Mouse (Mus musculus): ENCODE measurements around the gene Grk3. TPM values are rescaled to one million over a fixed set of nuclear protein-coding genes. Genes with fewer than 3 reads are reported as not detected.

The Grk3 gene
- polyA plus RNA-seq, 1 experiment from 2014 or later, result 2.4 TPM

DNA sequence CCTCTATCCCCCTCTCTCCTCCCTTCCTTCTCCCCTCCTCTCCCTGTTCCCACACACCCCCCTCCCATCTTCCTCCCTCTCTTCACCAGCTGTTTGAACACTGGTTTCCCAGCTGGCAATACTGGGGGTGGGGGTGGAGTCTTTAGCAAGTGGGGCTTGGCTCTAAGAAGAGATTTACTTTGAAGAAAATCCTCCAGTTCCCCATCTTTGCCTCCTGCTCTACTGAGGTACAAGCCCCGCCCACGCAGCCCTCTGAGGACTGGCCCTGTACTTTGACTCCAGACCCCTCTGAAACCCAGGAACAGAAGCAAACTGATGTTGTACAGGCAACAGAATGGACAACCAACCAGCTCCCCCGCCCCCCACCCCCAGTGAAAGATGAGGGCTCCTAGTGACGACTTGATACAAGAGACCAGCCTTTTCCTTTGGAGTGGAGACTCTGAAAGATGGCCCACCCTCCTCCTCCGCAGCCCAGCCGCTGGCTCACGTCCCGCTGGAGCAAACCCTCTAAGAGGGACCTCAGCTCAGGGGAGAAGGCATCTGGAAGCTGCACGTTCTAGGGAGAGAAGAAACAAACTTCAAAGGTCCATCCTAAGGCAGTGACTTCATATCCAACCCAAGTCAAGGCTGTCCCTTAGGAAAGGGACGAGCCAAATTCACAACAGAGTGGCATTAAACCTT lies 87.2 kb downstream of the Grk3 start:
- Histone ChIP-seq H3K9me3 (replicated peaks) (no peaks in the 10 kb centered on the region), H3K4me2 (no peak overlapping the region), H3K9ac (no peak overlapping the region), H3K4me1 (0 out of 2 replicates have a peak, but pooled peaks cover 6% of the 10 kb centered on the region), H3K4me3 (no peak overlapping the region), H3K27ac (no peak overlapping the region), H3K27me3 (replicated peaks) (no peaks in the 10 kb centered on the region), H3K36me3 (no peaks in the 10 kb centered on the region)
- no peak for ATAC-seq
- 39% methylated on average over 10 of the region's 10 CpGs for WGBS (ENCODE audit: insufficient replicate concordance)

- ATAC-seq, result no peak
- H3K4me2 ChIP-seq, result no peak overlapping the region
These were observed 90.2 kb downstream of the Grk3 start for GRCm38 (mm10) chr5:112925422-112925821.

DNA sequence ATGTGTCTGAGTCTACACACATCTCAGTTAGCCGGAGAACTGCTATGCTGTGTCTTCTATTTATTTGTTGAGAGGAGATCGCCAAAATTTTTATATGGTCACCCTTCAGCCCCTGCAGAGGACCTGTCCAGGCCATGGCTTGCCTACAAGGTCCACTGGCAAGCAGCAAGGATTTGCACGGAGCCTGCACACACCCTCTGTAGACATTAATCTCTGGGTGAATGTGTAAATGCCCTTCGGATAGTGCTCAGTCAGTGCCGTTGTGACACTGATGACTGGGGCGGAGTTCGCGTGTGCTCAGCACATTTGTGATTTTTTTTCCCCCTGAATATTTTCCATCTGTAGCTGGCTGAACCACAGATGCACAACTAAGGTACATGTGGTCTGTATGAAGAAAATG lies 90.8 kb downstream of the Grk3 start:
- no peak overlapping the region for H3K9ac ChIP-seq
- H3K4me2 ChIP-seq, result no peak overlapping the region
- no peak overlapping the region for H3K4me3 ChIP-seq
- ATAC-seq, result no peak
- H3K27ac ChIP-seq, result no peak overlapping the region
- H3K27me3 ChIP-seq (replicated peaks), result no peaks in the 10 kb centered on the region
- no peaks in the 10 kb centered on the region for H3K36me3 ChIP-seq
- 81% methylated on average over 8 of the region's 8 CpGs for WGBS (ENCODE audit: insufficient replicate concordance)
- H3K4me1 ChIP-seq, result 0 out of 2 replicates have a peak, but pooled peaks cover 6% of the 10 kb centered on the region
- H3K9me3 ChIP-seq (replicated peaks), result no peaks in the 10 kb centered on the region

More at GRCm38 (mm10) chr5:112925422-112925821, 90.2 kb downstream of the Grk3 start:
- Histone ChIP-seq H3K27ac (no peak overlapping the region), H3K36me3 (no peaks in the 10 kb centered on the region), H3K9me3 (replicated peaks) (no peaks in the 10 kb centered on the region), H3K4me3 (no peak overlapping the region), H3K27me3 (replicated peaks) (no peaks in the 10 kb centered on the region), H3K9ac (no peak overlapping the region), H3K4me1 (0 out of 2 replicates have a peak, but pooled peaks cover 6% of the 10 kb centered on the region)
- 78% methylated on average over 5 of the region's 5 CpGs for WGBS (ENCODE audit: insufficient replicate concordance)

DNA sequence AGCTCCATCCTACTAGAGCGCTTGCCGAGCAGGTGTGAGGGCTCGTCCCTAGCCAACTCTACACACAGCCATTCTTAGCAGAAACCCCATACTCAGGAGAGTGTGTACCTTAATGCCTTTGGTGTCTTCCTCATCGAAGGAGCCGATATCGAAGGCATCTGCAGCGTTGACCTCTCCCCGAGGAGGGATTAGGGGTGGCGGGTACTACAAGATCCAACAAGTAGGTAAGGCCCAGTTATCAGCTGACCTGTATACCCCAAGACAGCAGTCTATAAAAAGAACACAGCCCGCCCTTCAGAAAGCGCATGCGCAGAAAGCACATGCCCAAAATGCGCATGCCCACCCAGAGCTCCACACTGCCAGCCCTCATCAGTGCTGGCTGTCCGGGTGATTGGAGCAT lies 91.8 kb downstream of the Grk3 start:
- ATAC-seq, result no peak
- WGBS (ENCODE audit: insufficient replicate concordance), result 84% methylated on average over 14 of the region's 14 CpGs

GRCm38 (mm10) chr5:112921914-112922313 lies 93.7 kb downstream of the Grk3 start:
- Histone ChIP-seq H3K27ac (no peak overlapping the region), H3K27me3 (replicated peaks) (no peaks in the 10 kb centered on the region), H3K4me2 (no peak overlapping the region), H3K9me3 (replicated peaks) (no peaks in the 10 kb centered on the region), H3K4me3 (no peak overlapping the region), H3K4me1 (no peaks in the 10 kb centered on the region), H3K36me3 (no peaks in the 10 kb centered on the region), H3K9ac (no peak overlapping the region)
- ATAC-seq, result no peak

More for the DNA sequence above, 91.8 kb downstream of the Grk3 start:
- Histone ChIP-seq H3K4me2 (no peak overlapping the region), H3K9ac (no peak overlapping the region), H3K4me1 (0 out of 2 replicates have a peak, but pooled peaks cover 6% of the 10 kb centered on the region), H3K27ac (no peak overlapping the region), H3K27me3 (replicated peaks) (no peaks in the 10 kb centered on the region), H3K9me3 (replicated peaks) (no peaks in the 10 kb centered on the region), H3K4me3 (no peak overlapping the region), H3K36me3 (no peaks in the 10 kb centered on the region)

DNA sequence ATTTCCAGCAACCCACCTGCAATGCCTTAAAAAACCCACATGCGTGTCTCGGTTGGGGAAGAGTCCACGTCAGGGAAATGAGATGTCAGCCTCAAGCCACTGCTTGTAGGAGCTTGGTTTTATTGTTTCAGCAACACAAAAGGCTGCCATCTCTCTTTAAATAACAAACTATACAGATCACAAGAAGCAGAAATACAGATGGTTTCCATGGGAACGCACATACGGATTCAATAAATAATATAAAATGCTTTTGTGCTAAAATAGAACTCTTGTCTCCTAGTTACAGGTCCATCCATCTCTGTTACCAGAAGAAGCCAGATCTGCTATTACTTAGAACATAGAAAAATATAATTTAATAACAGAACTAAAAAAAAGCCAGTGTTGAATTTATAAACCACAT lies 105.2 kb downstream of the Grk3 start:
- no peak overlapping the region for H3K27ac ChIP-seq
- H3K9me3 ChIP-seq (replicated peaks), result 0 out of 2 replicates have a peak, but pooled peaks cover 3% of the 10 kb centered on the region
- no peak overlapping the region for H3K9ac ChIP-seq
- 0 out of 2 replicates have a peak, but pooled peaks cover 3% of the 10 kb centered on the region for H3K36me3 ChIP-seq
- WGBS (ENCODE audit: insufficient replicate concordance), result 74% methylated on average over 5 of the region's 5 CpGs
- no peaks in the 10 kb centered on the region for H3K4me1 ChIP-seq
- no peaks in the 10 kb centered on the region for H3K27me3 ChIP-seq (replicated peaks)
- no peak overlapping the region for H3K4me2 ChIP-seq
- ATAC-seq, result no peak
- H3K4me3 ChIP-seq, result no peak overlapping the region

DNA sequence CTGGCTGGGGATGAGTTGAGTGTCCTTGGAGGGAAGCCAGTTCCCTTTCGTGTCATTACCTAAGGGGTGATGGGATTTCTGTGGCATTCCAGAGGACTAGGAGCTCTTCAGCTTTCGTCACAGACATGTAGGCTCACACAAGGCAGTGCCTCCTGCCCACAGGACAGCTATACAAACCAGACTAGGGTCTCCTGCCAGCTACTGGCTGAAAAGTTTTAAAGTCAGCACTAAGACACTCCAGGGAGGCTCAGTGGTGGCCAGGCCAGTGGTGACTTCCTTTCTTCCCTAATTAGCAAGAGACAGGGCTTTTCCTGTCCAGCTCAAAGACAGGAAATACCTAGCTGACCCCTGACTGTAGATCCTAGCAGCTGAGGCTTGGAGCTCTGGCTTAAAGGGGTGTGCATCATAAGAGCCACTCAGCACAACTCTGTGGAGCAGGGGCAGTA lies 107.4 kb downstream of the Grk3 start:
- Histone ChIP-seq H3K4me2 (no peak overlapping the region), H3K4me3 (no peak overlapping the region), H3K9me3 (replicated peaks) (0 out of 2 replicates have a peak, but pooled peaks cover 3% of the 10 kb centered on the region), H3K27me3 (replicated peaks) (no peaks in the 10 kb centered on the region), H3K4me1 (no peaks in the 10 kb centered on the region), H3K9ac (no peak overlapping the region), H3K27ac (no peak overlapping the region), H3K36me3 (no peaks in the 10 kb centered on the region)
- ATAC-seq, result no peak
- 30% methylated on average over 2 of the region's 2 CpGs for WGBS (ENCODE audit: insufficient replicate concordance)

- WGBS (ENCODE audit: insufficient replicate concordance), result 66% methylated on average over 6 of the region's 6 CpGs
- Histone ChIP-seq H3K9me3 (replicated peaks) (0 out of 2 replicates have a peak, but pooled peaks cover 3% of the 10 kb centered on the region), H3K27me3 (replicated peaks) (no peaks in the 10 kb centered on the region), H3K4me1 (no peaks in the 10 kb centered on the region), H3K4me3 (no peak overlapping the region), H3K9ac (no peak overlapping the region), H3K36me3 (no peaks in the 10 kb centered on the region), H3K4me2 (no peak overlapping the region), H3K27ac (no peak overlapping the region)
- no peak for ATAC-seq
These were observed 108.1 kb downstream of the Grk3 start for GRCm38 (mm10) chr5:112907504-112907903.

DNA sequence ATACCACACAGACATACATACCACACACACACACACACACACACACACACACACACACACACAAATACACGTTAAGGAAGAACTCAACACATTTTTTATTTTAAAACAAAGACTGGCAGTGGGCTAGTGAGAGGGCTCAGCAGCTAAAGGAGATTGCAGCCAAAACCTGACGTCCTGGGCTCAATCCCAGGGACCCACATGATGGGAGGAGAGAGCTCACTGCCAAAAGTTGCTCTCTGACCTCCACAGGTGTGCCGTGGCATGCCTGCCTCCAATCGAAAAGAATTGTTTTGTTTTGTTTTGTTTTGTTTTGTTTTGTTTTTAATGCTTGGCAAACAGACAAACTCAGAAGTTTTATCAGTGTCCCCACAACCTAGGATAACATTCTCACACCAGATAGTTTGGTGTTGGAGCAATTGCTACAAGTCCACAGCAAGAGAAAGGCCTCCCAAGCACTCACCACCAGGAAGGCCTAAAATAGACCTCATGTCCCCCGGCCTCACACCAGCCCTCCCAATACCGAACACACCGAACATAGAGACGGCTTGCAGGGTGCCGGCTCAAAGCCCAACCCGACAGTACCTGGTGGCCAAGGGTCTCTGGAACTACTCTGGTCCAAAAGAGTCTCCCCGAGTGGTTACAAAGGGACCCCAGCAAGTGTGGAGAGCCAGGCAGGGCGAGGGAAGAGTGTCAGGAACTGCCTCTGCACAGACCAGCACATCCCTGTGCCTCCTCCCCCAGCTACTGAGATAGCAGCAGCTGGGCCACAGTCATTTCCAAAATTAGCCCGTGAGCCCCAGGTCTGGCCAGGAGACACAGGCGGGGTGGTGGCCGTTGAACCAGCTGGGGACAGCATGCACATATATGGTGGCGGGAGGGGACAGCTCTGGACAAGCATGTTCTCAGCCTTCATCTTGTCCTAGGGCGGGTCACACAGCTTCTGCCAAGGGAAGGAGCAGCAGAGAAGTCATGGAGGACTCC lies 119.6 kb downstream of the Grk3 start, which contains the start of gene Myo18b:
Gene Myo18b, minus strand, starts transcription at position 689 of the 981 bp plus-strand sequence.
- H3K9ac ChIP-seq, result no peak within 1 kb of the TSS
- H3K4me2 ChIP-seq, result no peak within 1 kb of the TSS
- ATAC-seq, result no peak
- no peak within 1 kb of the TSS for H3K4me3 ChIP-seq
- H3K9me3 ChIP-seq (replicated peaks), result no peaks in the 10 kb centered on the region
- no peak within 1 kb of the TSS for H3K27ac ChIP-seq
- H3K4me1 ChIP-seq, result no peaks in the 10 kb centered on the region
- no peaks in the 10 kb centered on the region for H3K36me3 ChIP-seq
- 60% methylated on average over 17 of the region's 17 CpGs for WGBS (ENCODE audit: insufficient replicate concordance)
- no peaks in the 10 kb centered on the region for H3K27me3 ChIP-seq (replicated peaks)

DNA sequence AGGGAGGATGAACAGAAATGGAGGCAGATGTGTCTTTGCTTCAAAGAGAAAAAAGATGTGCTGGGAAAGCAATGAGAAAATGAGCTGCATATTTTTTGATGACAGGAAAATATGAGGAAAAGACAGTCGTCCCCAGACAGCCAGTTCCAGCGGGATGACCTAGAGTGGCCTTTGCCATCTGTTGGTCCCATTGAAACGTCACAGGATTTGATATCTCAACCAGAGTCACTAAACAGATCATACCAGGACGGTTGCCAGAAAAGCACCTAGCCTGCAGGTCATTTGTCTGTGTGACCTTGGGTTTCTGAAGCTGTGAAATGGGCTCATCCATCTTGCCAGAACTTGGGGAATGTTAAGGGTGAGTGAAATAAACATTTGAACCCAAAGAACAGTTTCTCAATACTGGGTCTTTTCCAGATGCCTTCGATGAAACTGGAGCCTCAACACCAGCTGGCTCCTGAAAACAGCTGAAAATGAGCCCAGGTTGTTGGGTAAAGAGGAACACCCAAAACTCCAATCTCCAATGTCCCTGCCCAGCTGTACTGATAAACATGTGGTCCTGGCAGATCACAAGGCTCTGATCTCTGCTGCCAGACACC lies 122.0 kb downstream of the Grk3 start:
- H3K9me3 ChIP-seq (replicated peaks), result no peaks in the 10 kb centered on the region
- H3K4me3 ChIP-seq, result no peak overlapping the region
- H3K4me2 ChIP-seq, result no peak overlapping the region
- no peak for ATAC-seq
- no peaks in the 10 kb centered on the region for H3K36me3 ChIP-seq
- H3K4me1 ChIP-seq, result no peaks in the 10 kb centered on the region
- 58% methylated on average over 5 of the region's 5 CpGs for WGBS (ENCODE audit: insufficient replicate concordance)
- no peak overlapping the region for H3K27ac ChIP-seq
- no peaks in the 10 kb centered on the region for H3K27me3 ChIP-seq (replicated peaks)
- no peak overlapping the region for H3K9ac ChIP-seq

DNA sequence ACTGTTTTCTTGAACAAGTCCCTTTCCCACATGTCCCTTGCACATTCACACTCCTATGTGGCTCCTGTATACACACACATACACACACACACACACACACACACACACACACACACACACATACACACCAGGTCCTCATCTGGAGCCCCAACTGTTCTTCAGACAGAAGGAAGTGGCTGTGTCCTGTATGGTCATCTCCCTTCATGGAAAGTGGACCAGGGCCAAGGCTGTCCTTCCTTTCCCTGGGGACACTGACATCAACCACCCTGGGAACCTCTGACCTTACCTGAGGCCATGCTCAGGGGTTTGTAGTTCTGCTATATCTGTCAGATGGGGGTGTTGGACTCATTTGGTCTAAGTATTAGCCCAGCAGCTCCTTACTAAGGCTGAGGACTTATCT lies 123.2 kb downstream of the Grk3 start:
- H3K4me1 ChIP-seq, result no peaks in the 10 kb centered on the region

GRCm38 (mm10) chr5:112888651-112889050 lies 126.9 kb downstream of the Grk3 start:
- no peak overlapping the region for H3K4me2 ChIP-seq
- H3K27ac ChIP-seq, result no peak overlapping the region
- no peaks in the 10 kb centered on the region for H3K9me3 ChIP-seq (replicated peaks)
- WGBS (ENCODE audit: insufficient replicate concordance), result 48% methylated on average over 7 of the region's 7 CpGs
- no peak overlapping the region for H3K4me3 ChIP-seq
- H3K36me3 ChIP-seq, result no peaks in the 10 kb centered on the region
- H3K9ac ChIP-seq, result no peak overlapping the region
- ATAC-seq, result no peak
- no peaks in the 10 kb centered on the region for H3K27me3 ChIP-seq (replicated peaks)
- no peaks in the 10 kb centered on the region for H3K4me1 ChIP-seq

More for the DNA sequence above, 123.2 kb downstream of the Grk3 start:
- H3K4me3 ChIP-seq, result no peak overlapping the region
- no peaks in the 10 kb centered on the region for H3K9me3 ChIP-seq (replicated peaks)
- no peaks in the 10 kb centered on the region for H3K27me3 ChIP-seq (replicated peaks)
- H3K9ac ChIP-seq, result no peak overlapping the region
- no peak overlapping the region for H3K4me2 ChIP-seq
- no peak for ATAC-seq
- H3K27ac ChIP-seq, result no peak overlapping the region
- no peaks in the 10 kb centered on the region for H3K36me3 ChIP-seq
